Mouse (Mus musculus) CD8-positive naive resting alpha-beta T cell, adult 57 days (primary cell): ENCODE measurements around the gene Slc15a2. TPM values are rescaled to one million over a fixed set of nuclear protein-coding genes. Genes with fewer than 3 reads are reported as not detected.

ENCODE experiments used
- total RNA-seq: library from RNA; stranded (reverse); gene quantifications from one replicate; pipeline ENCODE4 v1.2.4, GENCODE M21; 2023

Gene Slc15a2
- total RNA-seq, result 37.8 TPM

GRCm38 (mm10) chr16:36784594-36785313 is at the start of gene Slc15a2:
Slc15a2 (minus strand) TSS chr16:36784962.

GRCm38 (mm10) chr16:36828054-36828786 is 43.5 kb upstream of the Slc15a2 start, which contains the start of gene Iqcb1:
Iqcb1 (plus strand) TSS chr16:36828385.

Other genes with a start within 250 kb of the Slc15a2 start
- not detected for gene Casr, start 222.8 kb downstream of the Slc15a2 start, total RNA-seq
- gene Cd86, start 118.9 kb downstream of the Slc15a2 start, total RNA-seq, result 21.5 TPM
- gene Ildr1, start 91.0 kb downstream of the Slc15a2 start, total RNA-seq, result 4.1 TPM
- gene Iqcb1, start 43.4 kb upstream of the Slc15a2 start, total RNA-seq, result 35.8 TPM
- gene Eaf2, start 90.0 kb upstream of the Slc15a2 start, total RNA-seq, result 3.7 TPM
- gene Golgb1, start 90.2 kb upstream of the Slc15a2 start, total RNA-seq, result 35.2 TPM
- 169 TPM for gene Hcls1, start 150.0 kb upstream of the Slc15a2 start, total RNA-seq
- gene Fbxo40, start 205.5 kb upstream of the Slc15a2 start, total RNA-seq, result not detected
- 4.2 TPM for gene Polq, start 226.8 kb upstream of the Slc15a2 start, total RNA-seq